Mouse (Mus musculus) liver, embryonic 18 days (tissue): ENCODE measurements around the gene Fyttd1. TPM values are rescaled to one million over a fixed set of nuclear protein-coding genes. Genes with fewer than 3 reads are reported as not detected.

ENCODE experiments used
- polyA plus RNA-seq: library from polyadenylated mRNA; depleted of rRNA; stranded (reverse); fragments of >200 nt; gene quantifications from 2 replicates; pipeline ENCODE4 v1.2.3, GENCODE M21; 2012; rRNA removed

Gene Fyttd1
- polyA plus RNA-seq, result 11.8 TPM in 2 replicates

GRCm38 (mm10) chr16:32877343-32878156 lies at the start of gene Fyttd1, which contains the start of gene Rubcn:
Gene Fyttd1, plus strand, starts transcription at chr16:32877500.
Gene Rubcn, minus strand, starts transcription at chr16:32877766.

DNA sequence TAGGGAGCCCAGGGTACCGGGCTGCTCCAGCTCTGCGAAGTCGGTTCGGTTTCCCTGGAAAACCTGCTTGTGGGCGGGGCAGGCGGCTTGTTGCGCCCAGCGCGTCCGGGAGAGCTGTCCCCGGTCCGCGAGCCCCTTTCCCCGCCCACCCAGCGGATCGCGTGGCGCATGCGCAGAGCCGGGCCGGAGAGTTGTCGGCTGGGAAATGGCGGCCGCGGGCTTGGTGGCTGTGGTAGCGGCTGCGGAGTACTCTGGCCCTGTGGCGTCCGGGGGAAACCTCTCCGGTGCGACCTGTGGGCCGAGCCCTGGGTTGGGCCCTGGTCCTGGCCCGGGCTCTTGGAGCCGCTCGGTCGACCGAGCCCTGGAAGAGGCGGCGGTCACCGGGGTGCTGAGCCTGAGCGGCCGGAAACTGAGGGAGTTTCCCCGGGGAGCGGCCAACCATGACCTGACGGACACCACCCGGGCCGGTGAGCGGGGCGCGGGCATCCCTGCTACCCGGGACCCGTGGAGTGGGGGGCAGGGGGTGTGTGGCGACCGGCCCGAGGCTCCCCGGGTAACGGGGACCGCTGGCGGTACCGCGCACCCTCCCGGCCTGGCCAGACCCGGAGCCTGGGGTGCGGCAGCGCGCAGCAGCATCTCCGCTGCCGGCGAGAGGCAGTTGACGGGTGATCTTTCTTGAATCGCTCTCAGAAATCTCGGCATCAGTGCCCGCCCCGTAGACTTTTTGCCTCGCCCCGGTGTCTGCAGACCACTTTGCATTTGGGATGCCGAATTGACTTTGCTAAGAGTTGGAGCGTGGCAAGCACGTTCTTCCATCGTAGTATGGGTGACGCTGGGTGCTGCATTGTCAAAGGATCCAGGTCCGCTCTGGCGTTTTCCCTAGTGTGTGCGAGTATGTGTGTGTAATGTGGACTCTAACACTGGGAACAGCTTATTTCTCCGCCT lies 36.9 kb downstream of the Fyttd1 start, which contains the start of gene Lrch3:
Gene Lrch3 (plus strand): TSS at position 164 of the 945 bp plus-strand sequence.

Other genes with a start within 250 kb of the Fyttd1 start
- gene Tnk2, start 233.6 kb upstream of the Fyttd1 start, polyA plus RNA-seq, result 7.6 and 8.7 TPM in 2 replicates
- gene Muc4, start 141.6 kb upstream of the Fyttd1 start, polyA plus RNA-seq, result 0.27 and 0.41 TPM in 2 replicates
- gene Muc20, start 80.1 kb upstream of the Fyttd1 start, polyA plus RNA-seq, result 0.01 TPM in 1 of 2 replicates, not detected in the other
- gene Smbd1, start 67.0 kb upstream of the Fyttd1 start, polyA plus RNA-seq, result 0.15 and 0.30 TPM in 2 replicates
- gene Rubcn, start 266 bp downstream of the Fyttd1 start, polyA plus RNA-seq, result 4.7 and 5.7 TPM in 2 replicates
- 6.5 and 6.7 TPM in 2 replicates for gene Lrch3, start 36.6 kb downstream of the Fyttd1 start, polyA plus RNA-seq
- gene Iqcg, start 178.7 kb downstream of the Fyttd1 start, polyA plus RNA-seq, result 0.79 and 0.82 TPM in 2 replicates
- gene Rpl35a, start 179.0 kb downstream of the Fyttd1 start, polyA plus RNA-seq, result 805 and 827 TPM in 2 replicates
- gene Lmln, start 185.0 kb downstream of the Fyttd1 start, polyA plus RNA-seq, result 1.2 and 1.6 TPM in 2 replicates